Mouse (Mus musculus) cerebellum, postnatal 36 days (tissue): ENCODE results near the gene Papln.
A peak's percentile ranks its signal among the peaks of the same experiment; 100 is the strongest.

Experiments used
- DNase-seq, 2 experiments: peaks; one replicate each; pipeline ENCODE4 v3.0.0; 2021 to 2022; ENCODE audit warnings: mixed read lengths in 2 of 2

Gene Papln

GRCm38 (mm10) chr12:83768235-83768899, 4.9 kb downstream of the Papln start:
- no peak for DNase-seq

GRCm38 (mm10) chr12:83770418-83771256, 7.2 kb downstream of the Papln start:
- DNase-seq = peak; percentile 57 to 59

GRCm38 (mm10) chr12:83775621-83776020, 12.2 kb downstream of the Papln start:
- DNase-seq = no peak

GRCm38 (mm10) chr12:83776766-83777165, 13.3 kb downstream of the Papln start:
- no peak for DNase-seq

- DNase-seq = no peak
These were observed 16.7 kb downstream of the Papln start for GRCm38 (mm10) chr12:83780181-83780580.

GRCm38 (mm10) chr12:83781204-83781603, 17.8 kb downstream of the Papln start:
- DNase-seq = no peak

GRCm38 (mm10) chr12:83781640-83782278, 18.3 kb downstream of the Papln start:
- peak; percentile 25 to 35 for DNase-seq

GRCm38 (mm10) chr12:83782669-83783068, 19.2 kb downstream of the Papln start:
- DNase-seq = no peak

- no peak for DNase-seq
These were observed 21.9 kb downstream of the Papln start for GRCm38 (mm10) chr12:83785305-83785704.

GRCm38 (mm10) chr12:83789051-83789780, 25.8 kb downstream of the Papln start:
- no peak for DNase-seq

GRCm38 (mm10) chr12:83789781-83790140, 26.3 kb downstream of the Papln start:
- no peak for DNase-seq

- DNase-seq = no peak
These were observed 27.3 kb downstream of the Papln start for GRCm38 (mm10) chr12:83790749-83791148.

GRCm38 (mm10) chr12:83791737-83792136, 28.3 kb downstream of the Papln start:
- DNase-seq = peak in 1 of 2 experiments; percentile 48

GRCm38 (mm10) chr12:83792706-83793410, 29.4 kb downstream of the Papln start:
- no peak for DNase-seq

- DNase-seq = no peak
These were observed 31.6 kb downstream of the Papln start for GRCm38 (mm10) chr12:83795051-83795450.

GRCm38 (mm10) chr12:83795586-83795985, 32.2 kb downstream of the Papln start:
- DNase-seq = no peak

- DNase-seq = no peak
These were observed 34.9 kb downstream of the Papln start for GRCm38 (mm10) chr12:83798313-83798712.

- peak in 1 of 2 experiments; percentile 29 for DNase-seq
These were observed 37.5 kb downstream of the Papln start for GRCm38 (mm10) chr12:83800943-83801342.

GRCm38 (mm10) chr12:83803641-83804040, 40.2 kb downstream of the Papln start:
- no peak for DNase-seq

- DNase-seq = no peak
These were observed 48.5 kb downstream of the Papln start for GRCm38 (mm10) chr12:83811901-83812300.

- DNase-seq = no peak
These were observed 53.2 kb downstream of the Papln start for GRCm38 (mm10) chr12:83816616-83817015.

- no peak for DNase-seq
These were observed 67.0 kb downstream of the Papln start for GRCm38 (mm10) chr12:83830424-83830823.
